Mouse (Mus musculus): ENCODE results near the gene Nudt8. TPM values are rescaled to one million over a fixed set of nuclear protein-coding genes. Genes with fewer than 3 reads are reported as not detected.

Nudt8 gene
- polyA plus RNA-seq, 1 experiment from 2014 or later = 42.2 TPM

Other genes with a start within 250 kb of the Nudt8 start
- gene Kmt5b, start 233.2 kb upstream of the Nudt8 start, polyA plus RNA-seq (2014; fragmentation: Nextera tagmentation; extraction: Ambion mirVana) = 40.3 and 41.5 TPM in 2 replicates
- gene Chka, start 148.8 kb upstream of the Nudt8 start, polyA plus RNA-seq (2014; fragmentation: Nextera tagmentation; extraction: Ambion mirVana) = 59.8 and 60.8 TPM in 2 replicates
- gene Tcirg1, start 93.4 kb upstream of the Nudt8 start, polyA plus RNA-seq (2014; fragmentation: Nextera tagmentation; extraction: Ambion mirVana) = 28.4 and 30.9 TPM in 2 replicates
- gene Ndufs8, start 87.8 kb upstream of the Nudt8 start, polyA plus RNA-seq (2014; fragmentation: Nextera tagmentation; extraction: Ambion mirVana) = 320 and 361 TPM in 2 replicates
- gene Aldh3b1, start 70.8 kb upstream of the Nudt8 start, polyA plus RNA-seq (2014; fragmentation: Nextera tagmentation; extraction: Ambion mirVana) = 1.2 and 2.4 TPM in 2 replicates
- 13.1 and 15.4 TPM in 2 replicates for gene Unc93b1, start 65.4 kb upstream of the Nudt8 start, polyA plus RNA-seq (2014; fragmentation: Nextera tagmentation; extraction: Ambion mirVana)
- gene Aldh3b3, start 41.9 kb upstream of the Nudt8 start, polyA plus RNA-seq (2014; fragmentation: Nextera tagmentation; extraction: Ambion mirVana) = 0.09 TPM in 1 of 2 replicates, not detected in the other
- gene Aldh3b2, start 28.3 kb upstream of the Nudt8 start, polyA plus RNA-seq (2014; fragmentation: Nextera tagmentation; extraction: Ambion mirVana) = 11.7 and 14.4 TPM in 2 replicates
- gene Acy3, start 14.0 kb upstream of the Nudt8 start, polyA plus RNA-seq (2014; fragmentation: Nextera tagmentation; extraction: Ambion mirVana) = 7.8 and 8.8 TPM in 2 replicates
- not detected in 2 replicates for gene Tbx10, start 7.8 kb upstream of the Nudt8 start, polyA plus RNA-seq (2014; fragmentation: Nextera tagmentation; extraction: Ambion mirVana)
- 3.3 TPM in 2 replicates for gene Gm49405, start within 50 bp of the Nudt8 start, polyA plus RNA-seq (2014; fragmentation: Nextera tagmentation; extraction: Ambion mirVana)
- gene Doc2g, start 2.7 kb downstream of the Nudt8 start, polyA plus RNA-seq (2014; fragmentation: Nextera tagmentation; extraction: Ambion mirVana) = 4.5 TPM in 2 replicates
- 195 and 205 TPM in 2 replicates for gene Ndufv1, start 12.2 kb downstream of the Nudt8 start, polyA plus RNA-seq (2014; fragmentation: Nextera tagmentation; extraction: Ambion mirVana)
- 635 and 672 TPM in 2 replicates for gene Gstp1, start 37.4 kb downstream of the Nudt8 start, polyA plus RNA-seq (2014; fragmentation: Nextera tagmentation; extraction: Ambion mirVana)
- 10.4 and 18.0 TPM in 2 replicates for gene Gstp2, start 45.4 kb downstream of the Nudt8 start, polyA plus RNA-seq (2014; fragmentation: Nextera tagmentation; extraction: Ambion mirVana)
- not detected in 2 replicates for gene Gstp3, start 59.0 kb downstream of the Nudt8 start, polyA plus RNA-seq (2014; fragmentation: Nextera tagmentation; extraction: Ambion mirVana)
- gene Cabp2, start 81.0 kb downstream of the Nudt8 start, polyA plus RNA-seq (2014; fragmentation: Nextera tagmentation; extraction: Ambion mirVana) = not detected in 2 replicates
- gene Cdk2ap2, start 96.6 kb downstream of the Nudt8 start, polyA plus RNA-seq (2014; fragmentation: Nextera tagmentation; extraction: Ambion mirVana) = 74.1 and 91.0 TPM in 2 replicates
- 9.2 and 10.8 TPM in 2 replicates for gene Pitpnm1, start 99.4 kb downstream of the Nudt8 start, polyA plus RNA-seq (2014; fragmentation: Nextera tagmentation; extraction: Ambion mirVana)
- 95.3 and 101 TPM in 2 replicates for gene Aip, start 125.3 kb downstream of the Nudt8 start, polyA plus RNA-seq (2014; fragmentation: Nextera tagmentation; extraction: Ambion mirVana)
- gene Gpr152, start 139.2 kb downstream of the Nudt8 start, polyA plus RNA-seq (2014; fragmentation: Nextera tagmentation; extraction: Ambion mirVana) = not detected in 2 replicates
- not detected in 2 replicates for gene Cabp4, start 143.5 kb downstream of the Nudt8 start, polyA plus RNA-seq (2014; fragmentation: Nextera tagmentation; extraction: Ambion mirVana)
- gene Coro1b, start 148.0 kb downstream of the Nudt8 start, polyA plus RNA-seq (2014; fragmentation: Nextera tagmentation; extraction: Ambion mirVana) = 149 and 152 TPM in 2 replicates
- gene Ptprcap, start 153.0 kb downstream of the Nudt8 start, polyA plus RNA-seq (2014; fragmentation: Nextera tagmentation; extraction: Ambion mirVana) = 1.9 and 2.6 TPM in 2 replicates
- 35.8 and 38.9 TPM in 2 replicates for gene Rps6kb2, start 162.8 kb downstream of the Nudt8 start, polyA plus RNA-seq (2014; fragmentation: Nextera tagmentation; extraction: Ambion mirVana)
- 0.90 and 1.3 TPM in 2 replicates for gene Carns1, start 174.9 kb downstream of the Nudt8 start, polyA plus RNA-seq (2014; fragmentation: Nextera tagmentation; extraction: Ambion mirVana)
- 1.5 and 2.5 TPM in 2 replicates for gene Tbc1d10c, start 190.7 kb downstream of the Nudt8 start, polyA plus RNA-seq (2014; fragmentation: Nextera tagmentation; extraction: Ambion mirVana)
- 759 and 780 TPM in 2 replicates for gene Ppp1ca, start 191.5 kb downstream of the Nudt8 start, polyA plus RNA-seq (2014; fragmentation: Nextera tagmentation; extraction: Ambion mirVana)
- 33.3 and 33.5 TPM in 2 replicates for gene Rad9a, start 201.1 kb downstream of the Nudt8 start, polyA plus RNA-seq (2014; fragmentation: Nextera tagmentation; extraction: Ambion mirVana)
- 7.3 and 8.3 TPM in 2 replicates for gene Clcf1, start 213.7 kb downstream of the Nudt8 start, polyA plus RNA-seq (2014; fragmentation: Nextera tagmentation; extraction: Ambion mirVana)
- gene AC109138.7, start 213.8 kb downstream of the Nudt8 start, polyA plus RNA-seq (2014; fragmentation: Nextera tagmentation; extraction: Ambion mirVana) = not detected in 2 replicates
- 25.5 and 26.3 TPM in 2 replicates for gene Pold4, start 231.3 kb downstream of the Nudt8 start, polyA plus RNA-seq (2014; fragmentation: Nextera tagmentation; extraction: Ambion mirVana)

All from stomach, embryonic 14.5 days (tissue).